Mouse (Mus musculus): ENCODE measurements around the gene Olfr8. TPM values are rescaled to one million over a fixed set of nuclear protein-coding genes. Genes with fewer than 3 reads are reported as not detected.
"Not testable (repeated sequence)": the region's sequence is repeated elsewhere in the genome, so short reads cannot be mapped to it uniquely, and the experiment has no call there.

Gene Olfr8
- not detected in 2 replicates for polyA plus RNA-seq (2012; rRNA removed)

- not testable (repeated sequence) for DNase-seq (ENCODE audit: low spot score)
Observed at GRCm38 (mm10) chr10:78950336-78950735, at the start of gene Olfr8. Olfr8 (plus strand) TSS chr10:78950636.

GRCm38 (mm10) chr10:78912871-78913270, 37.6 kb upstream of the Olfr8 start, which contains the start of gene Olfr1354:
Olfr1354 (plus strand) TSS chr10:78913171.
- DNase-seq (ENCODE audit: low spot score) = not testable (repeated sequence)

- not testable (repeated sequence) for DNase-seq (ENCODE audit: low spot score)
Observed at GRCm38 (mm10) chr10:78963009-78963408, 12.6 kb downstream of the Olfr8 start, which contains the start of gene Olfr1353. Olfr1353 (plus strand) TSS chr10:78963309.

- no peak for DNase-seq (ENCODE audit: low spot score)
Observed at GRCm38 (mm10) chr10:78980750-78981149, 30.3 kb downstream of the Olfr8 start, which contains the start of gene Olfr1352. Olfr1352 (plus strand) TSS chr10:78981050.

Other genes with a start within 250 kb of the Olfr8 start
- 0.09 TPM in 1 of 2 replicates, not detected in the other for gene Casp14, start 232.3 kb upstream of the Olfr8 start, polyA plus RNA-seq (2012; rRNA removed)
- 0.03 TPM in 1 of 2 replicates, not detected in the other for gene Ccdc105, start 197.6 kb upstream of the Olfr8 start, polyA plus RNA-seq (2012; rRNA removed)
- 1.3 and 1.4 TPM in 2 replicates for gene Slc1a6, start 170.1 kb upstream of the Olfr8 start, polyA plus RNA-seq (2012; rRNA removed)
- gene Olfr1356, start 98.5 kb upstream of the Olfr8 start, polyA plus RNA-seq (2012; rRNA removed) = not detected in 2 replicates
- gene Olfr1355, start 75.1 kb upstream of the Olfr8 start, polyA plus RNA-seq (2012; rRNA removed) = not detected in 2 replicates
- not detected in 2 replicates for gene Olfr1354, start 37.5 kb upstream of the Olfr8 start, polyA plus RNA-seq (2012; rRNA removed)
- gene Olfr1353, start 12.7 kb downstream of the Olfr8 start, polyA plus RNA-seq (2012; rRNA removed) = not detected in 2 replicates
- not detected in 2 replicates for gene Olfr1352, start 30.4 kb downstream of the Olfr8 start, polyA plus RNA-seq (2012; rRNA removed)
- gene Olfr1351, start 61.8 kb downstream of the Olfr8 start, polyA plus RNA-seq (2012; rRNA removed) = not detected in 2 replicates
- not detected in 2 replicates for gene Olfr57, start 78.1 kb downstream of the Olfr8 start, polyA plus RNA-seq (2012; rRNA removed)
- gene 2610008E11Rik, start 147.0 kb downstream of the Olfr8 start, polyA plus RNA-seq (2012; rRNA removed) = 11.1 and 14.0 TPM in 2 replicates
- not detected in 2 replicates for gene Vmn2r80, start 198.1 kb downstream of the Olfr8 start, polyA plus RNA-seq (2012; rRNA removed)

All from urinary bladder, adult 2 months (tissue).